ENCODE assay signal across 11 mouse cellular contexts in genomic region chr9:41578221-41579106, GRCm38 (mm10).
A peak's percentile ranks its signal among the peaks of the same experiment; 100 is the strongest.
DNase-seq lines count a peak whose midpoint lies in the region; ATAC-seq and TF ChIP-seq lines count a peak whose summit lies in the region.
"Had no signal": no experiment of that assay in that cellular context is flagged by ENCODE, and none has a peak within 500 bp of the region (broad histone marks: within the 10 kb centered on the region; RNA-seq: fewer than 3 reads in every experiment).

No protein-coding gene starts in this region.

- H3K27ac ChIP-seq in intestine, embryonic 14.5 days (ENCODE audit: low read depth) = peak overlapping the region; percentile 94; the same call in 1 of the 2 replicates
- no peak overlapping the region for H3K27ac ChIP-seq in intestine, postnatal 0 days (ENCODE audit: low read depth, low read length)
- H3K27ac ChIP-seq in forebrain, embryonic 11.5 days (ENCODE audit: low read depth, low read length) = peak overlapping the region; percentile 20; the same call in 1 of the 2 replicates
- peak overlapping the region; percentile 96 for H3K27ac ChIP-seq in hindbrain, postnatal 0 days
- H3K27ac ChIP-seq: liver, embryonic 13.5 days had no signal

- 0 out of 2 replicates have a peak, but pooled peaks cover 3% of the 10 kb centered on the region for H3K4me1 ChIP-seq in intestine, embryonic 14.5 days (replicated peaks; ENCODE audit: control insufficient read depth, insufficient read depth, low read length)
- H3K4me1 ChIP-seq in intestine, postnatal 0 days (replicated peaks; ENCODE audit: control insufficient read depth, insufficient read depth, low read length) = no peaks in the 10 kb centered on the region
- peaks cover 13% of the 10 kb centered on the region for H3K4me1 ChIP-seq in forebrain, embryonic 11.5 days (replicated peaks; ENCODE audit: control insufficient read depth, insufficient read depth, low read length)
- H3K4me1 ChIP-seq in hindbrain, postnatal 0 days (ENCODE audit: insufficient read depth, low read length) = peaks cover 4% of the 10 kb centered on the region; the same call in 1 of the 2 replicates
- H3K4me1 ChIP-seq: liver, embryonic 13.5 days had no signal

- H3K27me3 ChIP-seq in intestine, embryonic 14.5 days (replicated peaks; ENCODE audit: control insufficient read depth, insufficient read depth, low read length) = no peaks in the 10 kb centered on the region
- H3K27me3 ChIP-seq in intestine, postnatal 0 days (replicated peaks; ENCODE audit: control insufficient read depth, insufficient read depth, low read length) = no peaks in the 10 kb centered on the region; the same call in 1 of the 2 replicates
- H3K27me3 ChIP-seq in forebrain, embryonic 11.5 days (ENCODE audit: control insufficient read depth, insufficient read depth, low read length) = no peaks in the 10 kb centered on the region
- no peaks in the 10 kb centered on the region for H3K27me3 ChIP-seq in hindbrain, postnatal 0 days (ENCODE audit: insufficient read depth, low read length)
- no peaks in the 10 kb centered on the region for H3K27me3 ChIP-seq in myocyte (ENCODE audit: control insufficient read depth, insufficient read depth, insufficient read length)

- H3K4me2 ChIP-seq in intestine, embryonic 14.5 days (ENCODE audit: low read length) = no peak overlapping the region
- H3K4me2 ChIP-seq in intestine, postnatal 0 days (replicated peaks; ENCODE audit: low read depth) = no peak overlapping the region
- peak overlapping the region; percentile 58; the same call in 1 of the 2 replicates for H3K4me2 ChIP-seq in forebrain, embryonic 11.5 days (ENCODE audit: low read depth, low read length, severe bottlenecking)
- peak overlapping the region; percentile 56 for H3K4me2 ChIP-seq in hindbrain, postnatal 0 days (ENCODE audit: low read depth, low read length)
- H3K4me2 ChIP-seq in myocyte (ENCODE audit: low read depth) = peak overlapping the region; percentile 80
- H3K4me2 ChIP-seq: liver, embryonic 13.5 days had no signal

- DNase-seq in intestine, embryonic 14.5 days (ENCODE audit: low spot score) = no peak
- DNase-seq in forebrain, embryonic 11.5 days (ENCODE audit: low spot score) = no peak
- DNase-seq in hindbrain, postnatal 0 days (ENCODE audit: low spot score) = no peak
- DNase-seq in urinary bladder, postnatal 36 days (ENCODE audit: low spot score in 2 of 2) = no peak
- no peak for DNase-seq in ovary, postnatal 10 days (ENCODE audit: low spot score)
- no peak for DNase-seq in thymus, adult 18-20 months
- DNase-seq: cerebellum, postnatal 25 days; liver, embryonic 13.5 days; retina, postnatal 1 day had no signal

- H3K9me3 ChIP-seq in intestine, embryonic 14.5 days (ENCODE audit: control insufficient read depth, low read length) = no peaks in the 10 kb centered on the region
- no peaks in the 10 kb centered on the region for H3K9me3 ChIP-seq in intestine, postnatal 0 days (ENCODE audit: control insufficient read depth)
- H3K9me3 ChIP-seq in forebrain, embryonic 11.5 days (ENCODE audit: control insufficient read depth, low read length) = no peaks in the 10 kb centered on the region
- no peaks in the 10 kb centered on the region for H3K9me3 ChIP-seq in hindbrain, postnatal 0 days (ENCODE audit: low read length)
- H3K9me3 ChIP-seq: liver, embryonic 13.5 days had no signal

- no peak for TF ChIP-seq CTCF in intestine, postnatal 0 days (IDR thresholded peaks at IDR 0.05; ENCODE audit: low read depth)
- no peak for TF ChIP-seq CTCF in hindbrain, postnatal 0 days (IDR thresholded peaks at IDR 0.05; ENCODE audit: low read depth)

- no peaks in the 10 kb centered on the region for H3K36me3 ChIP-seq in intestine, embryonic 14.5 days (ENCODE audit: control insufficient read depth, insufficient read depth, low read length)
- H3K36me3 ChIP-seq in intestine, postnatal 0 days (ENCODE audit: control insufficient read depth, insufficient read depth) = no peaks in the 10 kb centered on the region
- H3K36me3 ChIP-seq in forebrain, embryonic 11.5 days (ENCODE audit: control insufficient read depth, insufficient read depth, low read length) = no peaks in the 10 kb centered on the region
- no peaks in the 10 kb centered on the region for H3K36me3 ChIP-seq in hindbrain, postnatal 0 days (ENCODE audit: insufficient read depth, low read length)
- H3K36me3 ChIP-seq in myocyte (ENCODE audit: control insufficient read depth, insufficient read depth) = peaks cover 5% of the 10 kb centered on the region
- H3K36me3 ChIP-seq: liver, embryonic 13.5 days had no signal

- no peak for ATAC-seq in intestine, embryonic 14.5 days (replicated peaks; ENCODE audit: low FRiP score, low TSS enrichment, low read depth)
- no peak for ATAC-seq in intestine, postnatal 0 days
- no peak for ATAC-seq in forebrain, embryonic 11.5 days (replicated peaks; ENCODE audit: low FRiP score)
- ATAC-seq in hindbrain, postnatal 0 days = no peak

- H3K4me3 ChIP-seq in intestine, embryonic 14.5 days (ENCODE audit: low read depth, low read length) = no peak overlapping the region
- H3K4me3 ChIP-seq in intestine, postnatal 0 days (ENCODE audit: low read depth, low read length) = no peak overlapping the region
- H3K4me3 ChIP-seq in forebrain, embryonic 11.5 days (ENCODE audit: low read depth, low read length) = no peak overlapping the region
- H3K4me3 ChIP-seq in hindbrain, postnatal 0 days (ENCODE audit: low read length) = peak overlapping the region; percentile 80
- H3K4me3 ChIP-seq in myocyte = peak overlapping the region; percentile 96
- H3K4me3 ChIP-seq: liver, embryonic 13.5 days had no signal

- peaks cover 44% of the 10 kb centered on the region for H3K79me2 ChIP-seq in myocyte (ENCODE audit: control insufficient read depth, insufficient read depth)

- H3K9ac ChIP-seq in intestine, embryonic 14.5 days (ENCODE audit: low read length) = no peak overlapping the region
- H3K9ac ChIP-seq in intestine, postnatal 0 days (ENCODE audit: low read depth, low read length) = no peak overlapping the region
- peak overlapping the region; percentile 35; the same call in 1 of the 2 replicates for H3K9ac ChIP-seq in forebrain, embryonic 11.5 days (ENCODE audit: low read length)
- peak overlapping the region; percentile 95 for H3K9ac ChIP-seq in hindbrain, postnatal 0 days (replicated peaks; ENCODE audit: low read length)
- H3K9ac ChIP-seq: liver, embryonic 13.5 days had no signal

- no peak for TF ChIP-seq POLR2A in myocyte (IDR thresholded peaks at IDR 0.05; ENCODE audit: insufficient read length, low read depth)

- H3ac ChIP-seq in myocyte (ENCODE audit: control insufficient read depth, insufficient read length) = no peak overlapping the region

- 69% methylated on average over 14 of the region's 14 CpGs for WGBS in intestine, embryonic 14.5 days
- WGBS in intestine, postnatal 0 days = 75% methylated on average over 14 of the region's 14 CpGs
- 58% methylated on average over 14 of the region's 14 CpGs for WGBS in forebrain, embryonic 11.5 days
- WGBS in hindbrain, postnatal 0 days = 21% methylated on average over 14 of the region's 14 CpGs

TF ChIP-seq in myocyte, 11 proteins besides CTCF, POLR2A, EP300 and RAD21:
- no peak for TF ChIP-seq REST (IDR thresholded peaks at IDR 0.05; ENCODE audit: insufficient read depth, insufficient read length)
- no peak for TF ChIP-seq SRF (IDR thresholded peaks at IDR 0.05; ENCODE audit: control insufficient read depth, insufficient read length, low read depth)
- no peak for TF ChIP-seq POLR2AphosphoS2 (IDR thresholded peaks at IDR 0.05; ENCODE audit: insufficient read length, low read depth)
- no peak for TF ChIP-seq CEBPB (IDR thresholded peaks at IDR 0.05; ENCODE audit: insufficient read depth, poor library complexity, severe bottlenecking)
- TF ChIP-seq MYOD1 (IDR thresholded peaks at IDR 0.05; ENCODE audit: control insufficient read depth in 1 of 3, insufficient read length in 2 of 3, low read depth in 2 of 3) = no peak
- no peak for TF ChIP-seq TCF3 (IDR thresholded peaks at IDR 0.05; ENCODE audit: insufficient read length, low read depth)
- no peak for TF ChIP-seq MAX (IDR thresholded peaks at IDR 0.05; ENCODE audit: low read depth)
- TF ChIP-seq MYOG (IDR thresholded peaks at IDR 0.05; ENCODE audit: control insufficient read depth in 1 of 3, insufficient read depth in 1 of 3, insufficient read length in 2 of 3, low read depth in 2 of 3) = no peak
- no peak for TF ChIP-seq TCF12 (IDR thresholded peaks at IDR 0.05; ENCODE audit: insufficient read depth, poor library complexity, severe bottlenecking)
- TF ChIP-seq E2F4 (IDR thresholded peaks at IDR 0.05; ENCODE audit: insufficient read depth) = no peak

Comparison
In these comparisons a context has a peak if more than half of its experiments do, and no peak if none do; other contexts are left out.
1. H3K4me2 ChIP-seq: peak in forebrain, embryonic 11.5 days (single experiment), hindbrain, postnatal 0 days (single experiment) and myocyte (single experiment); none in intestine, embryonic 14.5 days (single experiment) and intestine, postnatal 0 days (single experiment).
2. H3K4me3 ChIP-seq: peak in hindbrain, postnatal 0 days (single experiment) and myocyte (single experiment); none in intestine, embryonic 14.5 days (single experiment), intestine, postnatal 0 days (single experiment) and forebrain, embryonic 11.5 days (single experiment).
3. H3K9ac ChIP-seq: peak in forebrain, embryonic 11.5 days (single experiment) and hindbrain, postnatal 0 days (single experiment); none in intestine, embryonic 14.5 days (single experiment) and intestine, postnatal 0 days (single experiment).